Mouse (Mus musculus): ENCODE results near the gene Prkcsh. TPM values are rescaled to one million over a fixed set of nuclear protein-coding genes. Genes with fewer than 3 reads are reported as not detected.

The Prkcsh gene
- polyA plus RNA-seq, 1 experiment from 2014 or later, result 85.5 TPM

GRCm38 (mm10) chr9:22051161-22051957 lies 48.8 kb downstream of the Prkcsh start:
- H3K36me3 ChIP-seq (ENCODE audit: control insufficient read depth, insufficient read depth, low read length), result no peaks in the 10 kb centered on the region
- ATAC-seq (ENCODE audit: low FRiP score), result peak; percentile 28
- WGBS, result 1% methylated on average over 63 of the region's 67 CpGs
- peak overlapping the region; percentile 71 for H3K4me2 ChIP-seq
- no peaks in the 10 kb centered on the region for H3K9me3 ChIP-seq (ENCODE audit: control insufficient read depth, low read length)
- H3K27me3 ChIP-seq (ENCODE audit: control insufficient read depth, insufficient read depth, low read length), result peaks cover 8% of the 10 kb centered on the region
- H3K4me1 ChIP-seq (ENCODE audit: control insufficient read depth, insufficient read depth, low read length), result peaks cover 37% of the 10 kb centered on the region
- H3K27ac ChIP-seq (ENCODE audit: low read depth, low read length), result peak overlapping the region; percentile 86
- H3K9ac ChIP-seq (ENCODE audit: low read length), result peak overlapping the region; percentile 93
- peak overlapping the region; percentile 86 for H3K4me3 ChIP-seq (ENCODE audit: low read depth, low read length)
- peak; percentile 96 for DNase-seq (ENCODE audit: low spot score, missing footprints)

GRCm38 (mm10) chr9:22051958-22052254 lies 49.3 kb downstream of the Prkcsh start, which contains the start of gene Elavl3:
TSS of gene Elavl3 (minus strand) at chr9:22052023.
- Histone ChIP-seq H3K9ac (ENCODE audit: low read length) (peak within 1 kb of the TSS; percentile 93), H3K36me3 (ENCODE audit: control insufficient read depth, insufficient read depth, low read length) (no peaks in the 10 kb centered on the region; the same call in 1 of the 2 replicates), H3K4me2 (peak within 1 kb of the TSS; percentile 71), H3K27me3 (ENCODE audit: control insufficient read depth, insufficient read depth, low read length) (peaks cover 8% of the 10 kb centered on the region), H3K9me3 (ENCODE audit: control insufficient read depth, low read length) (no peaks in the 10 kb centered on the region), H3K4me1 (ENCODE audit: control insufficient read depth, insufficient read depth, low read length) (peaks cover 37% of the 10 kb centered on the region), H3K27ac (ENCODE audit: low read depth, low read length) (peak within 1 kb of the TSS; percentile 86), H3K4me3 (ENCODE audit: low read depth, low read length) (peak within 1 kb of the TSS; percentile 86)
- 2% methylated on average over 27 of the region's 28 CpGs for WGBS
- peak; percentile 72 for ATAC-seq (ENCODE audit: low FRiP score)
- no peak for DNase-seq (ENCODE audit: low spot score, missing footprints)

GRCm38 (mm10) chr9:22053657-22054056 lies 51.1 kb downstream of the Prkcsh start:
- H3K27me3 ChIP-seq (ENCODE audit: control insufficient read depth, insufficient read depth, low read length), result peaks cover 8% of the 10 kb centered on the region

GRCm38 (mm10) chr9:22054411-22055076 lies 51.9 kb downstream of the Prkcsh start:
- 3% methylated on average over 32 of the region's 32 CpGs for WGBS
- Histone ChIP-seq H3K9me3 (ENCODE audit: control insufficient read depth, low read length) (no peaks in the 10 kb centered on the region), H3K27me3 (ENCODE audit: control insufficient read depth, insufficient read depth, low read length) (peaks cover 8% of the 10 kb centered on the region), H3K4me3 (ENCODE audit: low read depth, low read length) (peak overlapping the region; percentile 14; the same call in 1 of the 2 replicates), H3K27ac (ENCODE audit: low read depth, low read length) (no peak overlapping the region), H3K9ac (ENCODE audit: low read length) (no peak overlapping the region), H3K36me3 (ENCODE audit: control insufficient read depth, insufficient read depth, low read length) (peaks cover 7% of the 10 kb centered on the region), H3K4me2 (peak overlapping the region; percentile 23), H3K4me1 (ENCODE audit: control insufficient read depth, insufficient read depth, low read length) (peaks cover 19% of the 10 kb centered on the region)
- peak; percentile 22; the same call in 1 of the 2 replicates for ATAC-seq (ENCODE audit: low FRiP score)
- DNase-seq (ENCODE audit: low spot score, missing footprints), result peak; percentile 96

More at GRCm38 (mm10) chr9:22053657-22054056, 51.1 kb downstream of the Prkcsh start:
- WGBS, result 34% methylated on average over 7 of the region's 7 CpGs
- H3K4me2 ChIP-seq, result no peak overlapping the region
- H3K9me3 ChIP-seq (ENCODE audit: control insufficient read depth, low read length), result no peaks in the 10 kb centered on the region
- H3K27ac ChIP-seq (ENCODE audit: low read depth, low read length), result no peak overlapping the region
- peaks cover 4% of the 10 kb centered on the region for H3K36me3 ChIP-seq (ENCODE audit: control insufficient read depth, insufficient read depth, low read length)
- DNase-seq (ENCODE audit: low spot score, missing footprints), result peak; percentile 89
- H3K9ac ChIP-seq (ENCODE audit: low read length), result no peak overlapping the region
- no peak overlapping the region for H3K4me3 ChIP-seq (ENCODE audit: low read depth, low read length)
- no peak for ATAC-seq (ENCODE audit: low FRiP score)
- peaks cover 25% of the 10 kb centered on the region for H3K4me1 ChIP-seq (ENCODE audit: control insufficient read depth, insufficient read depth, low read length)

GRCm38 (mm10) chr9:22055713-22056112 lies 53.1 kb downstream of the Prkcsh start:
- peaks cover 9% of the 10 kb centered on the region; the same call in 1 of the 2 replicates for H3K4me1 ChIP-seq (ENCODE audit: control insufficient read depth, insufficient read depth, low read length)
- peaks cover 9% of the 10 kb centered on the region for H3K36me3 ChIP-seq (ENCODE audit: control insufficient read depth, insufficient read depth, low read length)
- peaks cover 8% of the 10 kb centered on the region for H3K27me3 ChIP-seq (ENCODE audit: control insufficient read depth, insufficient read depth, low read length)
- no peak overlapping the region for H3K4me3 ChIP-seq (ENCODE audit: low read depth, low read length)
- H3K27ac ChIP-seq (ENCODE audit: low read depth, low read length), result no peak overlapping the region
- H3K9ac ChIP-seq (ENCODE audit: low read length), result no peak overlapping the region
- no peaks in the 10 kb centered on the region for H3K9me3 ChIP-seq (ENCODE audit: control insufficient read depth, low read length)
- DNase-seq (ENCODE audit: low spot score, missing footprints) (no peak), ATAC-seq (ENCODE audit: low FRiP score) (no peak)
- 44% methylated on average over 29 of the region's 29 CpGs for WGBS
- no peak overlapping the region for H3K4me2 ChIP-seq

- Histone ChIP-seq H3K27ac (ENCODE audit: low read depth, low read length) (no peak overlapping the region), H3K4me1 (ENCODE audit: control insufficient read depth, insufficient read depth, low read length) (peaks cover 9% of the 10 kb centered on the region; the same call in 1 of the 2 replicates), H3K36me3 (ENCODE audit: control insufficient read depth, insufficient read depth, low read length) (peaks cover 9% of the 10 kb centered on the region), H3K27me3 (ENCODE audit: control insufficient read depth, insufficient read depth, low read length) (peaks cover 8% of the 10 kb centered on the region; the same call in 1 of the 2 replicates), H3K9ac (ENCODE audit: low read length) (no peak overlapping the region), H3K4me3 (ENCODE audit: low read depth, low read length) (no peak overlapping the region), H3K4me2 (no peak overlapping the region), H3K9me3 (ENCODE audit: control insufficient read depth, low read length) (no peaks in the 10 kb centered on the region)
- ATAC-seq (ENCODE audit: low FRiP score) (no peak), DNase-seq (ENCODE audit: low spot score, missing footprints) (no peak)
- 78% methylated on average over 9 of the region's 9 CpGs for WGBS
Measured at GRCm38 (mm10) chr9:22056303-22056910, 53.8 kb downstream of the Prkcsh start.

GRCm38 (mm10) chr9:22057031-22057517 lies 54.5 kb downstream of the Prkcsh start:
- Histone ChIP-seq H3K9ac (ENCODE audit: low read length) (no peak overlapping the region), H3K27ac (ENCODE audit: low read depth, low read length) (no peak overlapping the region), H3K9me3 (ENCODE audit: control insufficient read depth, low read length) (no peaks in the 10 kb centered on the region), H3K4me3 (ENCODE audit: low read depth, low read length) (no peak overlapping the region), H3K4me2 (no peak overlapping the region), H3K36me3 (ENCODE audit: control insufficient read depth, insufficient read depth, low read length) (peaks cover 9% of the 10 kb centered on the region), H3K27me3 (ENCODE audit: control insufficient read depth, insufficient read depth, low read length) (peaks cover 6% of the 10 kb centered on the region; the same call in 1 of the 2 replicates), H3K4me1 (ENCODE audit: control insufficient read depth, insufficient read depth, low read length) (peaks cover 8% of the 10 kb centered on the region; the same call in 1 of the 2 replicates)
- WGBS, result 94% methylated on average over 9 of the region's 9 CpGs
- no peak for DNase-seq (ENCODE audit: low spot score, missing footprints)
- no peak for ATAC-seq (ENCODE audit: low FRiP score)

- Histone ChIP-seq H3K27me3 (ENCODE audit: control insufficient read depth, insufficient read depth, low read length) (no peaks in the 10 kb centered on the region; the same call in 1 of the 2 replicates), H3K4me1 (ENCODE audit: control insufficient read depth, insufficient read depth, low read length) (peaks cover 6% of the 10 kb centered on the region; the same call in 1 of the 2 replicates), H3K9ac (ENCODE audit: low read length) (no peak overlapping the region), H3K36me3 (ENCODE audit: control insufficient read depth, insufficient read depth, low read length) (peaks cover 9% of the 10 kb centered on the region), H3K9me3 (ENCODE audit: control insufficient read depth, low read length) (no peaks in the 10 kb centered on the region), H3K27ac (ENCODE audit: low read depth, low read length) (no peak overlapping the region), H3K4me2 (no peak overlapping the region), H3K4me3 (ENCODE audit: low read depth, low read length) (no peak overlapping the region)
- DNase-seq (ENCODE audit: low spot score, missing footprints) (no peak), ATAC-seq (ENCODE audit: low FRiP score) (no peak)
- WGBS, result 92% methylated on average over 9 of the region's 9 CpGs
Measured at GRCm38 (mm10) chr9:22058011-22058424, 55.4 kb downstream of the Prkcsh start.
